In genomic region chr11:117544926-117545325, GRCm38 (mm10) we compare ENCODE assay signal across 26 mouse cellular contexts.
DNase-seq lines count a peak whose midpoint lies in the region; ATAC-seq and TF ChIP-seq lines count a peak whose summit lies in the region.
"Had no signal": no experiment of that assay in that cellular context is flagged by ENCODE, and none has a peak within 500 bp of the region (broad histone marks: within the 10 kb centered on the region; RNA-seq: fewer than 3 reads in every experiment).

No protein-coding gene starts in this region.

- TF ChIP-seq POLR2A in ES-Bruce4 (IDR thresholded peaks at IDR 0.05; ENCODE audit: insufficient read depth, low read length), result no peak

- no peaks in the 10 kb centered on the region for H3K79me3 ChIP-seq in C2C12 (ENCODE audit: low read depth)

- H3K9me3 ChIP-seq in hindbrain, embryonic 10.5 days, result no peaks in the 10 kb centered on the region
- H3K9me3 ChIP-seq in hindbrain, postnatal 0 days (ENCODE audit: low read length), result no peaks in the 10 kb centered on the region
- no peaks in the 10 kb centered on the region for H3K9me3 ChIP-seq in ES-Bruce4 (replicated peaks; ENCODE audit: control insufficient read depth, insufficient read depth, low read length, poor library complexity, severe bottlenecking)
- H3K9me3 ChIP-seq in limb, embryonic 10.5 days (replicated peaks), result no peaks in the 10 kb centered on the region
- H3K9me3 ChIP-seq: forebrain, embryonic 13.5 days; G1E; heart, embryonic 12.5 days; heart, embryonic 15.5 days had no signal

- no peak for ATAC-seq in hindbrain, postnatal 0 days
- ATAC-seq: forebrain, embryonic 13.5 days; intestine, postnatal 0 days; Patski had no signal

- no peak overlapping the region for H3K4me2 ChIP-seq in hindbrain, postnatal 0 days (ENCODE audit: low read depth, low read length)
- H3K4me2 ChIP-seq: forebrain, embryonic 13.5 days; heart, embryonic 12.5 days; heart, embryonic 15.5 days; hindbrain, embryonic 14.5 days had no signal

- TF ChIP-seq EP300 in ES-Bruce4 (IDR thresholded peaks at IDR 0.05; ENCODE audit: insufficient read depth, low read depth, low read length), result 0 out of 2 replicates have a peak, but pooled peaks have one; percentile 8

- DNase-seq in hindbrain, embryonic 10.5 days (ENCODE audit: low spot score), result no peak
- no peak for DNase-seq in hindbrain, postnatal 0 days (ENCODE audit: low spot score)
- DNase-seq in limb, embryonic 10.5 days (ENCODE audit: low spot score), result no peak
- no peak for DNase-seq in kidney, adult 11 months
- no peak for DNase-seq in thymus, postnatal 25 days
- DNase-seq: adrenal gland, adult 2 months; adrenal gland, postnatal 14 days; cerebellum, adult 11-12 months; cerebellum, adult 8-10 months; cerebellum, postnatal 10 days; cerebellum, postnatal 36 days; embryo, embryonic 11 days; gastrocnemius, postnatal 25 days; heart, adult 18-20 months; heart, postnatal 10 days; heart, postnatal 36 days; kidney, adult 8-10 months had no signal

- H3ac ChIP-seq in C2C12 (ENCODE audit: control insufficient read depth, insufficient read length, low read depth), result no peak overlapping the region

- H3K79me2 ChIP-seq in C2C12 (ENCODE audit: control insufficient read depth, insufficient read depth), result no peaks in the 10 kb centered on the region

- no peak overlapping the region for H3K4me3 ChIP-seq in hindbrain, embryonic 10.5 days
- no peak overlapping the region for H3K4me3 ChIP-seq in hindbrain, postnatal 0 days (ENCODE audit: low read length)
- no peak overlapping the region for H3K4me3 ChIP-seq in C2C12 (ENCODE audit: insufficient read depth, poor library complexity, severe bottlenecking)
- H3K4me3 ChIP-seq in ES-Bruce4 (ENCODE audit: low read depth, low read length), result no peak overlapping the region
- no peak overlapping the region for H3K4me3 ChIP-seq in limb, embryonic 10.5 days
- H3K4me3 ChIP-seq: forebrain, embryonic 13.5 days; heart, embryonic 12.5 days; heart, embryonic 15.5 days had no signal

- H3K27me3 ChIP-seq in hindbrain, embryonic 10.5 days (ENCODE audit: insufficient read depth, poor library complexity, severe bottlenecking), result peaks cover 13% of the 10 kb centered on the region
- H3K27me3 ChIP-seq in hindbrain, postnatal 0 days (ENCODE audit: insufficient read depth, low read length), result no peaks in the 10 kb centered on the region
- H3K27me3 ChIP-seq in C2C12 (ENCODE audit: control insufficient read depth, insufficient read depth, insufficient read length), result no peaks in the 10 kb centered on the region
- H3K27me3 ChIP-seq in ES-Bruce4 (ENCODE audit: control insufficient read depth, insufficient read depth, low read length, poor library complexity, severe bottlenecking), result no peaks in the 10 kb centered on the region
- peaks cover 16% of the 10 kb centered on the region; the same call in 1 of the 2 replicates for H3K27me3 ChIP-seq in limb, embryonic 10.5 days (ENCODE audit: low read depth, poor library complexity, severe bottlenecking)
- H3K27me3 ChIP-seq: forebrain, embryonic 13.5 days had no signal

- 60% methylated on average over 3 of the region's 3 CpGs for WGBS in hindbrain, embryonic 10.5 days
- WGBS in hindbrain, postnatal 0 days, result 70% methylated on average over 3 of the region's 3 CpGs
- WGBS in limb, embryonic 10.5 days, result 65% methylated on average over 3 of the region's 3 CpGs

- peaks cover 39% of the 10 kb centered on the region for H3K4me1 ChIP-seq in hindbrain, embryonic 10.5 days (replicated peaks)
- H3K4me1 ChIP-seq in hindbrain, postnatal 0 days (ENCODE audit: insufficient read depth, low read length), result peaks cover 18% of the 10 kb centered on the region
- peaks cover 9% of the 10 kb centered on the region for H3K4me1 ChIP-seq in ES-Bruce4 (ENCODE audit: control insufficient read depth, insufficient read depth, low read length)
- H3K4me1 ChIP-seq in limb, embryonic 10.5 days, result peaks cover 30% of the 10 kb centered on the region

- no peaks in the 10 kb centered on the region for H3K36me3 ChIP-seq in hindbrain, embryonic 10.5 days
- no peaks in the 10 kb centered on the region for H3K36me3 ChIP-seq in hindbrain, postnatal 0 days (ENCODE audit: insufficient read depth, low read length)
- no peaks in the 10 kb centered on the region for H3K36me3 ChIP-seq in C2C12 (ENCODE audit: control insufficient read depth, insufficient read depth)
- H3K36me3 ChIP-seq in ES-Bruce4 (ENCODE audit: control insufficient read depth, insufficient read depth, low read length, poor library complexity, severe bottlenecking), result no peaks in the 10 kb centered on the region
- no peaks in the 10 kb centered on the region for H3K36me3 ChIP-seq in limb, embryonic 10.5 days
- H3K36me3 ChIP-seq: G1E; heart, embryonic 12.5 days; heart, embryonic 15.5 days had no signal

- H3K27ac ChIP-seq in hindbrain, embryonic 10.5 days, result 0 out of 2 replicates have a peak overlapping the region, but pooled peaks have one; percentile 45
- no peak overlapping the region for H3K27ac ChIP-seq in hindbrain, postnatal 0 days
- H3K27ac ChIP-seq in ES-Bruce4 (ENCODE audit: insufficient read depth, low read length), result peak overlapping the region; percentile 60; the same call in 1 of the 2 replicates
- 0 out of 2 replicates have a peak overlapping the region, but pooled peaks have one; percentile 5 for H3K27ac ChIP-seq in limb, embryonic 10.5 days
- H3K27ac ChIP-seq: forebrain, embryonic 13.5 days; heart, embryonic 15.5 days; hindbrain, embryonic 14.5 days had no signal

- no peak for TF ChIP-seq CTCF in hindbrain, postnatal 0 days (IDR thresholded peaks at IDR 0.05; ENCODE audit: low read depth)
- no peak for TF ChIP-seq CTCF in C2C12 (IDR thresholded peaks at IDR 0.05; ENCODE audit: control insufficient read depth, insufficient read depth, insufficient read length)
- TF ChIP-seq CTCF in ES-Bruce4 (IDR thresholded peaks at IDR 0.05; ENCODE audit: low read depth, low read length), result no peak

- no peak overlapping the region for H3K9ac ChIP-seq in hindbrain, postnatal 0 days (replicated peaks; ENCODE audit: low read length)
- no peak overlapping the region for H3K9ac ChIP-seq in ES-Bruce4 (ENCODE audit: low read depth, poor library complexity, severe bottlenecking)
- H3K9ac ChIP-seq: forebrain, embryonic 13.5 days; heart, embryonic 12.5 days; heart, embryonic 15.5 days; hindbrain, embryonic 14.5 days had no signal

TF ChIP-seq in C2C12, 6 proteins besides CTCF, POLR2A, EP300 and RAD21:
- TF ChIP-seq CEBPB (IDR thresholded peaks at IDR 0.05; ENCODE audit: low read depth) (no peak), MAX (IDR thresholded peaks at IDR 0.05) (no peak), FOSL1 (IDR thresholded peaks at IDR 0.05; ENCODE audit: insufficient read depth, low read length, poor library complexity, severe bottlenecking) (no peak), USF1 (IDR thresholded peaks at IDR 0.05; ENCODE audit: low read depth) (no peak), MYOD1 (IDR thresholded peaks at IDR 0.05; ENCODE audit: control insufficient read depth, insufficient read length, low read depth) (peak; percentile 63), MYOG (IDR thresholded peaks at IDR 0.05; ENCODE audit: control insufficient read depth, extremely low read depth, insufficient read length) (no peak)
